Mouse (Mus musculus): ENCODE data around the gene Plaur. TPM values are rescaled to one million over a fixed set of nuclear protein-coding genes. Genes with fewer than 3 reads are reported as not detected.
"Not testable (repeated sequence)": the region's sequence is repeated elsewhere in the genome, so short reads cannot be mapped to it uniquely, and the experiment has no call there.

Plaur gene
- total RNA-seq, 2 experiments from 2014 or later: 3.5 to 4.0 TPM

GRCm38 (mm10) chr7:24474811-24475506 is 12.7 kb downstream of the Plaur start:
- no peak for DNase-seq
- intact Hi-C loops (cut with DNase I): loop anchor here (5.0 to 10.0 kb wide), 2 partner anchors 32 to 190 kb away; partner anchors contain the start of gene Zfp428

GRCm38 (mm10) chr7:24476338-24476737 is 14.1 kb downstream of the Plaur start:
- intact Hi-C loops (cut with DNase I): loop anchor here (10.0 kb wide), 1 partner anchor 188 kb away; no protein-coding TSS in a partner anchor
- no peak for DNase-seq

- no peak for DNase-seq
- intact Hi-C loops (cut with DNase I): loop anchor here (10.0 kb wide), 1 partner anchor 188 kb away; no protein-coding TSS in a partner anchor
These were observed 14.6 kb downstream of the Plaur start for GRCm38 (mm10) chr7:24476856-24477255.

- intact Hi-C loops (cut with DNase I): loop anchor here (10.0 kb wide), 1 partner anchor 186 kb away; no protein-coding TSS in a partner anchor
- no peak for DNase-seq
These were observed 16.6 kb downstream of the Plaur start for GRCm38 (mm10) chr7:24478911-24479310.

GRCm38 (mm10) chr7:24479685-24480084 is 17.4 kb downstream of the Plaur start:
- intact Hi-C loops (cut with DNase I): loop anchor here (5.0 to 10.0 kb wide), 2 partner anchors 37 to 185 kb away; no protein-coding TSS in a partner anchor
- DNase-seq: no peak

GRCm38 (mm10) chr7:24480121-24480941 is 18.0 kb downstream of the Plaur start:
- intact Hi-C loops (cut with DNase I): loop anchor here (5.0 kb wide), 1 partner anchor 38 kb away; no protein-coding TSS in a partner anchor
- DNase-seq: no peak

- no peak for DNase-seq
- intact Hi-C loops (cut with DNase I): loop anchor here (5.0 kb wide), 1 partner anchor 39 kb away; no protein-coding TSS in a partner anchor
These were observed 18.7 kb downstream of the Plaur start for GRCm38 (mm10) chr7:24480986-24481473.

- intact Hi-C loops (cut with DNase I): loop anchor here (5.0 kb wide), 1 partner anchor 39 kb away; no protein-coding TSS in a partner anchor
- DNase-seq: peak; percentile 85 to 89
These were observed 19.4 kb downstream of the Plaur start, which contains the start of gene Cadm4 for GRCm38 (mm10) chr7:24481474-24482207. Gene Cadm4 (plus strand): TSS chr7:24482023.

GRCm38 (mm10) chr7:24482208-24483020 is 20.1 kb downstream of the Plaur start:
- intact Hi-C loops (cut with DNase I): loop anchor here (5.0 kb wide), 1 partner anchor 40 kb away; no protein-coding TSS in a partner anchor
- no peak for DNase-seq

- intact Hi-C loops (cut with DNase I): loop anchor here (5.0 kb wide), 1 partner anchor 41 kb away; no protein-coding TSS in a partner anchor
- not testable (repeated sequence) for DNase-seq
These were observed 21.0 kb downstream of the Plaur start for GRCm38 (mm10) chr7:24483291-24483690.

GRCm38 (mm10) chr7:24485481-24485880 is 23.2 kb downstream of the Plaur start:
- intact Hi-C loops (cut with DNase I): no loop called here

GRCm38 (mm10) chr7:24486654-24487130 is 24.4 kb downstream of the Plaur start:
- intact Hi-C loops (cut with DNase I): no loop called here
- DNase-seq: no peak

More at GRCm38 (mm10) chr7:24485481-24485880, 23.2 kb downstream of the Plaur start:
- no peak for DNase-seq

- intact Hi-C loops (cut with DNase I): no loop called here
- DNase-seq: no peak
These were observed 25.1 kb downstream of the Plaur start for GRCm38 (mm10) chr7:24487403-24487802.

GRCm38 (mm10) chr7:24488303-24488702 is 26.0 kb downstream of the Plaur start:
- intact Hi-C loops (cut with DNase I): no loop called here

GRCm38 (mm10) chr7:24499856-24500577 is 37.7 kb downstream of the Plaur start:
- intact Hi-C loops (cut with DNase I): no loop called here
- DNase-seq: peak in 1 of 2 experiments; percentile 20

More at GRCm38 (mm10) chr7:24488303-24488702, 26.0 kb downstream of the Plaur start:
- no peak for DNase-seq

- peak in 1 of 2 experiments; percentile 52 for DNase-seq
These were observed 38.6 kb downstream of the Plaur start for GRCm38 (mm10) chr7:24500929-24501328.

GRCm38 (mm10) chr7:24501492-24501891 is 39.2 kb downstream of the Plaur start:
- DNase-seq: peak; percentile 24 to 37
- intact Hi-C loops (cut with DNase I): no loop called here

More at GRCm38 (mm10) chr7:24500929-24501328, 38.6 kb downstream of the Plaur start:
- intact Hi-C loops (cut with DNase I): no loop called here

GRCm38 (mm10) chr7:24504004-24504403 is 41.7 kb downstream of the Plaur start:
- intact Hi-C loops (cut with DNase I): no loop called here
- no peak for DNase-seq

Data from heart, postnatal 14 days (tissue).